Mouse (Mus musculus): ENCODE data around the gene Gm11492.

- TF ChIP-seq ZNF384 (IDR thresholded peaks at IDR 0.05; ENCODE audit: low read depth, low read length): no peak
- TF ChIP-seq MAFK (IDR thresholded peaks at IDR 0.05; ENCODE audit: insufficient read depth, low read depth, low read length): no peak
- no peak for TF ChIP-seq ZC3H11A (IDR thresholded peaks at IDR 0.05; ENCODE audit: borderline replicate concordance, low read depth, low read length)
- no peak for TF ChIP-seq HCFC1 (IDR thresholded peaks at IDR 0.05; ENCODE audit: borderline replicate concordance, insufficient read depth, low read length)
- TF ChIP-seq CHD2 (IDR thresholded peaks at IDR 0.05; ENCODE audit: low read depth, low read length): no peak
These were observed 49.1 kb downstream of the Gm11492 start for GRCm38 (mm10) chr11:87615551-87615950.
